Mouse (Mus musculus) liver, postnatal 0 days (tissue): ENCODE measurements around the gene Krt80.

ENCODE experiments used
- CTCF ChIP-seq: sonication (generic); IDR thresholded peaks from 2 replicates; pipeline ENCODE4 v1.5.1; 2016; ENCODE audit warnings: antibody characterized with exemption, low read depth
- EP300 ChIP-seq: IDR thresholded peaks from 2 replicates; pipeline ENCODE4 v1.6.1; 2016; ENCODE audit warnings: antibody characterized with exemption, low read depth, mild to moderate bottlenecking

GRCm38 (mm10) chr15:101369382-101370100, 421 bp downstream of the Krt80 start:
- TF ChIP-seq CTCF (no peak), EP300 (no peak)
